Mouse (Mus musculus) bone marrow, adult 2 months (tissue): ENCODE data around the gene Rab11a.

Experiments used
- CTCF ChIP-seq: fragments of 200-500 bp; IDR thresholded peaks from 2 replicates; pipeline ENCODE4 v1.5.1; 2011; ENCODE audit warnings: low read length, control low read depth; ENCODE audit not compliant: control insufficient read depth, insufficient read depth
- POLR2A ChIP-seq: fragments of 200-500 bp; IDR thresholded peaks from 2 replicates; pipeline ENCODE4 v1.6.1; 2011; ENCODE audit warnings: low read depth, mild to moderate bottlenecking, control low read depth, low read length, borderline replicate concordance; ENCODE audit not compliant: control insufficient read depth

DNA sequence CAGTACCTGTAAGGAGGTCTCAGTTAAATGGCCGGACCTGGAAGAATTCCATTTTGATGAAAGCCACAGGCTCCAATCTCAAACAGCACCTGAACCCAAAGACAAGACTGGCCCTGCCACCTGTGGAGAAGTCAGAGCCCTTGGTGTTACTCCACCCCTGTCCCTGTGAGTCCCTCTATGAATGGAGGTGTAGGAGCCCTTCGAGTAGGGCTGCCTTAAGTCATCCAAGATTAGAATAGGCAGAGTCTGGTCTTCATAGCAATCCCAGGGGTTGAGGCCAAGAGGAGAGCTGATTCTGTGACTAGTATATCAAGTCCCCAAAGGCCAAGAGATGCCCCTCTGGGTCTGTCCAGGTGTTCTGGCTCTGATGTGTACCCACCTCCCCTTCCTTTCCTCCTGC, 46.8 kb downstream of the Rab11a start:
- no peak for TF ChIP-seq CTCF
- TF ChIP-seq POLR2A = no peak
